Mouse (Mus musculus): ENCODE results near the gene Hspa4.
"Not testable (repeated sequence)": the region's sequence is repeated elsewhere in the genome, so short reads cannot be mapped to it uniquely, and the experiment has no call there.

Gene Hspa4

DNA sequence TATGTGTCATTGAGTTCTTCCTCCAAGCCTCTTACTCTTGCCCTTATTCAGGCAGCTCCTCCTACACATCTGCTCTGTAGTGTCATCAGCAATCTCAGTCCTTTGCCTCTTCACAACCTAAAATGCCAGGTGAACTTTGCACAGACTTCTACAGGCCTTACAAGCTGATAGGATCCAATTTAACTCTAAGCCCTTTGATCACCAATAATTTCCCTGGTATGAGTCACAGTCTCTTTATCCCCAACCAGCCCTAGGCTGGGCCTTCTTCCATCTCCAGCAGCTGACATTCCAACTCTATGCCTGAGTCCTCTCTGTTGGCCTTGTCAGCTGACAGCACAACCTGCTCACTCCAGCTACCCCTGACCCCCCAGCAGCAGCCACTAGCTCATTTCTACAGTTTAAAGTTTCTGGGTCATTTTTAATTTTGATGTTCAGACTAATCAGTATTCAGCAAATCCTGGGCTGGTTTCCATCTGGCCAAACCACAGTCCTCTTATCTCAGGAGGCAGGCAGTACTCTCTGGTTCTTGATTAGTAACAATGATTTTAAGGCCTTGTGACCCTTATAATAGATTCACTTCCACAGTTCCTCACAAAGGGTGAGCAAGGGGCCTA is 8.1 kb upstream of the Hspa4 start:
- DNase-seq (ENCODE audit: extremely low read depth, low read depth, low spot score) = peak; percentile 90

GRCm38 (mm10) chr11:53307558-53308065 is 7.4 kb upstream of the Hspa4 start:
- no peak for DNase-seq (ENCODE audit: extremely low read depth, low read depth, low spot score)

GRCm38 (mm10) chr11:53306965-53307364 is 6.7 kb upstream of the Hspa4 start:
- no peak for DNase-seq (ENCODE audit: extremely low read depth, low read depth, low spot score)

DNA sequence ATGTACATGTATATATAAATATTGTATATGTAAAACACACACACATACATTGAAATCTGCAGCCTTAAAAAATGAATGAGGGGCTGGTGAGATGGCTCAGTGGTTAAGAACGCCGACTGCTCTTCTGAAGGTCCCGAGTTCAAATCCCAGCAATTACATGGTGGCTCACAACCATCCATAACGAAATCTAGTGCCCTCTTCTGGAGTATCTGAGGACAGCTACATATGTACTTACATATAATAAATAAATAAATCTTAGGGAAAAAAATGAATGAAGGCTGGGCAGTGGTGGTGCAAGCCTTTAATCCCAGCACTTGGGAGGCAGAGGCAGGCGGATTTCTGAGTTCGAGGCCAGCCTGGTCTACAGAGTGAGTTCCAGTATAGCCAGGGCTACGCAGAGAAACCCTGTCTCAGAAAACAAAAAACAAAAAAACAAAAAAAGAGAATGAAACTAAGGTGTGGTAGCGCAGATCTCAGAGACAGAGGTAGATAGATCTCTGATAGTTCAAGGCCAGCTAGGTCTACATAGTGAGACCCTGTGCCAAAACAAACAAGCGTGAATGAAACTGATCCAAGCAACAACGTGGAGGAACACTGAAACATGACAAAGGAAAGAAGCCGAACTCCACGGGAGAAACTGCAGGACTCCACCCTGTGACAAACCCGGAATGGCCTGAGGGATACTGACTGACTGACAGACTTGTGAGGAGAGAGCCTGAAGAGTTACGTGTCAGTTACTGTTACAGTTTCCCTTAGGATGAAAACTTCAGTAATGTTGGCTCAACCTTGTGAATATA is 4.0 kb upstream of the Hspa4 start:
- no peak for DNase-seq (ENCODE audit: extremely low read depth, low read depth, low spot score)

DNA sequence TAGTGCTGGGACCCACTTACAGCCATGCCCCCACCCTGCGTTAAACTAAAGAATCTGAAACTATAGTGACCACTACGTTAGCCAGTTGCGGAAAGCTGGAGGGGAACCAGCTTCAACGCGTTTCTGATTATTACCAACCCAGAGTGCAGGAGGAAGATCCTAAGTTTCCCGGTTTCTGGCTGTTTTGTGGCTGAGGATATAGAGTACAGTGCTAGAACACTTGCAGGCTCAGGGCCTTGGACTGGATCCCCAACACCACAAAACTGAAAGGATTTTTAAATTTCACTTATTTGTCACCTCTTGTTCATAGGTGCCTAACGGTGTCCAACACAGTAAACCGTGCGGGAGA is 884 bp upstream of the Hspa4 start:
- no peak for DNase-seq (ENCODE audit: extremely low read depth, low read depth, low spot score)

- DNase-seq (ENCODE audit: extremely low read depth, low read depth, low spot score) = no peak
Observed at GRCm38 (mm10) chr11:53299551-53300329, 517 bp downstream of the Hspa4 start.

GRCm38 (mm10) chr11:53297947-53298860 is 2.1 kb downstream of the Hspa4 start:
- peak; percentile 58 for DNase-seq (ENCODE audit: extremely low read depth, low read depth, low spot score)

- no peak for DNase-seq (ENCODE audit: extremely low read depth, low read depth, low spot score)
Observed at GRCm38 (mm10) chr11:53296880-53297279, 3.4 kb downstream of the Hspa4 start.

- no peak for DNase-seq (ENCODE audit: extremely low read depth, low read depth, low spot score)
Observed at GRCm38 (mm10) chr11:53294441-53294840, 5.8 kb downstream of the Hspa4 start.

- no peak for DNase-seq (ENCODE audit: extremely low read depth, low read depth, low spot score)
Observed at GRCm38 (mm10) chr11:53290871-53291270, 9.4 kb downstream of the Hspa4 start.

DNA sequence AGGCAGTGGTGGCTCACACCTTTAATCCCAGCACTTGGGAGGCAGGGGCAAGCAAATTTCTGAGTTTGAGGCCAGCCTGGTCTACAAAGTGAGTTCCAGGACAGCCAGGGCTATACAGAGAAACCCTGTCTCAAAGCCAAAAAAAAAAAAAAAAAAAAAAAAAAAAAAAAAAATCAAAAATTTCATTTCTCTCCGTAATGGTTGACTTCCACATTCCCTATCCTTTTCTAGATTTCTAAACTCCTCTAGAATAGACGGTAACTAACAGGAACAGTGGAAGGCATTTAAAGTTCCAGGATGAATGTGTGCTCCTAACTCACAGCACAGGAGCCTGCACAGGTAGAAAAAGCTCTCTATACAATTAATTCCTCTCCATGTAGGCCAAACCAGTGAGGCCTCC is 10.1 kb downstream of the Hspa4 start:
- DNase-seq (ENCODE audit: extremely low read depth, low read depth, low spot score) = not testable (repeated sequence)

- no peak for DNase-seq (ENCODE audit: extremely low read depth, low read depth, low spot score)
Observed at GRCm38 (mm10) chr11:53285885-53286284, 14.4 kb downstream of the Hspa4 start.

DNA sequence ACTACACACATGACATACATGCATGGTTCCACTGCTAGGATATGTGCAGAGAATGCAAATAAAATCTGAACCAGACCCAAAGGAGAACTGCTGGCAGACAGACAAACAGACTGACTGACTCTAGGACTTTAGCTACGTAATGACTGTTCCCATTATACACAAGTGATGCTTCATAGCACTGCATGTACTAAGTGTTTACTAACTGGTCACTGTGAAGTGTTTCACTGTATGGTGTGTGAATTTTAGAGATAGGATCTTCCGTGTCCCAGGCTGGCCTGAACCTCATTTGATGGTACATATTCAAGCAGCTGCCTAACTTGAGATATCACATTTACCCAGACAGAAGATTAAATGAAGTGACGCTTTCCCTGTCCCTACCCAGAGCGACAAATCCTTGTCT is 21.8 kb downstream of the Hspa4 start:
- no peak for DNase-seq (ENCODE audit: extremely low read depth, low read depth, low spot score)

GRCm38 (mm10) chr11:53275358-53275757 is 24.9 kb downstream of the Hspa4 start:
- DNase-seq (ENCODE audit: extremely low read depth, low read depth, low spot score) = no peak

DNA sequence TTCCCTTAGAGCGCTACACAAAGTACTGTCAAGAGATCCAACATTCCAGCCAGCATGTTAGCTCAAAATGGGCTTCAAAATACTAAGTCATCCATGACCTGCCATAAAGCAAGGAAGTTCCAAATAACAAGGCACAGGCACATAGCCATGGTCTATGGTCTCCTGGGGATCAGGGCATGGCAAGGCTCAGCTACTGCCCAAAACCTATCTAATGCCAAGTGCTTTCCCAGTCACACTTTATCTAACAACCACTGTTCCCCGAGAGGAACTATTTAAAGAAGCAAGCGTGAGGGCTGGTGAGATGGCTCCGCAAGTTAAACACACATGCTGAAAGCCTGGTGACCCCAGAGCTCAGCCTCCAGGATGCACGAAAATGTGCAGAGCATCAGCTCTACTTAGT is 26.9 kb downstream of the Hspa4 start:
- DNase-seq (ENCODE audit: extremely low read depth, low read depth, low spot score) = no peak

- no peak for DNase-seq (ENCODE audit: extremely low read depth, low read depth, low spot score)
Observed at GRCm38 (mm10) chr11:53269596-53269995, 30.7 kb downstream of the Hspa4 start.

DNA sequence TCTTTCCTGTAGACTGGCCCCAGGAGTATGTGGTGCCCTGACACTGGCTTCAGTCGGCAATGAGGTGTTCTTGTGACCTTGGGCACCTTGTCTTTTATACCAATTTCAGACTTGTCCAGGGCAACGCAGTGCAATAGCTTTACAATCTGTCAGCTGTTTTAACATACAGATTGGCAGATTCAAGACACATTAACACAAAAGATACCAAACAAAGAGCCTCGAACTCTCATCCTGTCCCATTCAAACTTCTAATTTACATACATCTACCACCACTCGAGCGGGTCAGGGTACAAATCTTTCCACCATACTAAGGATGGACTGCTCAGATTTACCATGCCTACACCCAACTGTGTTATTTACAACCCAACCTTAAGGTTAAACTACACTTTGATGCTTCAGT is 39.7 kb downstream of the Hspa4 start:
- no peak for DNase-seq (ENCODE audit: extremely low read depth, low read depth, low spot score)

GRCm38 (mm10) chr11:53260056-53260455 is 40.2 kb downstream of the Hspa4 start:
- peak; percentile 31 for DNase-seq (ENCODE audit: extremely low read depth, low read depth, low spot score)

DNA sequence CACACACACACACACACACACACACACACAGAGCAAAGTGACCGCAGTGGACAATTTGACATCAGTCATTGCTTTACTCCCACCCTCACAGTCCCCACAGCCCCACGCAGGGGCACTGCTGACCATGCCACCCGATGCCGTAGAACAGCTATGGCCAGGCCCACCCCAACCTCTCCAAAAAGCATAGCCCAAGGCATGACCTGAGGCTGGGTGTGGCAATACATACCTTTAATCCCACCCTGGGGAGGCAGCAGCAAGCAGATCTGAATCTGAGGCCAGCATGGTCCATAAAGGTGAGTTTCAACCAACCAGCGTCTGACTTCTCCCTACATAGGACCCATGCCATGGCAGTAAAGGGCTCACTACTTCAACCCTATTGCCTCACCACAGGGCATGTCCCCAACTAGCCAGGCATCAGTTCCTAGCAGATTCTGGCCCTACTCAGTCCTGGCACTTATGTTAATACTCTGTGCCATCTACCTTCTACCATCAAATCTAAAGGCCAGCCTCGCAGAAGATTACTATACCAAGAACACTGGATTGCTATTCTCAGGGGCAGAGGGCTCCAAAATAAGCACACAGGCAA is 41.1 kb downstream of the Hspa4 start:
- DNase-seq (ENCODE audit: extremely low read depth, low read depth, low spot score) = no peak

- no peak for DNase-seq (ENCODE audit: extremely low read depth, low read depth, low spot score)
Observed at GRCm38 (mm10) chr11:53256914-53257313, 43.3 kb downstream of the Hspa4 start.
